Mouse (Mus musculus) olfactory bulb, adult 2 months (tissue): ENCODE measurements around the gene Prpf38a.

Source experiments
- CTCF ChIP-seq: fragments of 200-500 bp; IDR thresholded peaks from 2 replicates; pipeline ENCODE4 v1.5.1; 2012; ENCODE audit warnings: low read depth, mild to moderate bottlenecking, low read length, moderate library complexity; ENCODE audit not compliant: insufficient read depth
- POLR2A ChIP-seq: fragments of 200-500 bp; IDR thresholded peaks from 2 replicates; pipeline ENCODE4 v1.6.1; 2012; ENCODE audit warnings: mild to moderate bottlenecking, low read depth, low read length, moderate library complexity; ENCODE audit not compliant: insufficient read depth

- TF ChIP-seq CTCF: no peak
- no peak for TF ChIP-seq POLR2A
These were observed 42.4 kb upstream of the Prpf38a start for GRCm38 (mm10) chr4:108621504-108621903.
